Comparison of ENCODE assay signal across 8 mouse cellular contexts in genomic region chr11:82890342-82890762, GRCm38 (mm10). TPM values are rescaled to one million over a fixed set of nuclear protein-coding genes. Genes with fewer than 3 reads are reported as not detected.
A peak's percentile ranks its signal among the peaks of the same experiment; 100 is the strongest.
DNase-seq lines count a peak whose midpoint lies in the region; ATAC-seq and TF ChIP-seq lines count a peak whose summit lies in the region.

Gene Rad51d, minus strand, starts transcription at chr11:82890614.

- H3K27ac ChIP-seq in ES-E14 (ENCODE audit: insufficient read depth, low read depth, low read length, poor library complexity, severe bottlenecking), result no peak within 1 kb of the TSS
- peak within 1 kb of the TSS; percentile 20; the same call in 1 of the 2 replicates for H3K27ac ChIP-seq in forebrain, embryonic 16.5 days (ENCODE audit: low read length)
- peak within 1 kb of the TSS; percentile 90 for H3K27ac ChIP-seq in layer of hippocampus, adult 2 months
- peak within 1 kb of the TSS; percentile 70; the same call in 1 of the 2 replicates for H3K27ac ChIP-seq in lung, embryonic 14.5 days (ENCODE audit: low read depth)
- H3K27ac ChIP-seq in olfactory bulb, adult 2 months (ENCODE audit: insufficient read depth, low read depth, low read length), result 0 out of 2 replicates have a peak within 1 kb of the TSS, but pooled peaks have one; percentile 16
- peak within 1 kb of the TSS; percentile 63 for H3K27ac ChIP-seq in thymus, adult 2 months (ENCODE audit: control insufficient read depth, insufficient read depth, low read length)

- intact Hi-C loops in heart, postnatal 36 days (cut with DNase I), result loop anchor here (1.0 to 2.0 kb wide), 4 partner anchors 72 to 655 kb away; no protein-coding TSS in a partner anchor

- WGBS in forebrain, embryonic 16.5 days, result under 1% methylated on average over 26 of the region's 26 CpGs
- WGBS in lung, embryonic 14.5 days, result under 1% methylated on average over 26 of the region's 26 CpGs
- under 1% methylated on average over 26 of the region's 26 CpGs for WGBS in olfactory bulb, adult 2 months
- under 1% methylated on average over 26 of the region's 26 CpGs for WGBS in thymus, adult 2 months

- peak within 1 kb of the TSS; percentile 75 for H3K9ac ChIP-seq in ES-E14 (ENCODE audit: insufficient read depth, low read depth, low read length, poor library complexity, severe bottlenecking)
- H3K9ac ChIP-seq in forebrain, embryonic 16.5 days (replicated peaks; ENCODE audit: low read depth, low read length), result peak within 1 kb of the TSS; percentile 79
- H3K9ac ChIP-seq in lung, embryonic 14.5 days, result peak within 1 kb of the TSS; percentile 73

- in situ Hi-C loops in ES-E14 (cut with MboI; ENCODE audit: low sequenced_read_pairs in 2 of 2, unreplicated experiment in 2 of 2), result loop anchor here in 1 of 2 experiments (25.0 kb wide), 1 partner anchor 653 kb away; no protein-coding TSS in a partner anchor

- peak; percentile 31; the same call in 1 of the 2 replicates for TF ChIP-seq POLR2A in olfactory bulb, adult 2 months (IDR thresholded peaks at IDR 0.05; ENCODE audit: insufficient read depth, low read depth, low read length)
- peak; percentile 75; the same call in 1 of the 2 replicates for TF ChIP-seq POLR2A in thymus, adult 2 months (IDR thresholded peaks at IDR 0.05; ENCODE audit: control insufficient read depth, extremely low read depth, insufficient read depth, low read length, poor library complexity)

- H3K9me3 ChIP-seq in ES-E14 (ENCODE audit: control insufficient read depth, insufficient read depth, low read depth, low read length), result no peaks in the 10 kb centered on the region
- no peaks in the 10 kb centered on the region for H3K9me3 ChIP-seq in forebrain, embryonic 16.5 days (ENCODE audit: control insufficient read depth, low read length)
- no peaks in the 10 kb centered on the region for H3K9me3 ChIP-seq in lung, embryonic 14.5 days (ENCODE audit: low read depth, low read length)

- peak within 1 kb of the TSS; percentile 71 to 90 for H3K4me3 ChIP-seq in ES-E14 (ENCODE audit: insufficient read depth in 1 of 2, low read depth in 1 of 2, low read length in 2 of 2, poor library complexity in 1 of 2, severe bottlenecking in 1 of 2)
- peak within 1 kb of the TSS; percentile 84 for H3K4me3 ChIP-seq in forebrain, embryonic 16.5 days (replicated peaks; ENCODE audit: low read length)
- H3K4me3 ChIP-seq in layer of hippocampus, adult 2 months, result peak within 1 kb of the TSS; percentile 94
- peak within 1 kb of the TSS; percentile 67 for H3K4me3 ChIP-seq in lung, embryonic 14.5 days (ENCODE audit: low read depth, low read length)
- H3K4me3 ChIP-seq in olfactory bulb, adult 2 months (ENCODE audit: insufficient read depth, low read depth, low read length), result peak within 1 kb of the TSS; percentile 88
- H3K4me3 ChIP-seq in thymus, adult 2 months (ENCODE audit: control insufficient read depth, insufficient read depth, low read length), result peak within 1 kb of the TSS; percentile 88

- H3K36me3 ChIP-seq in ES-E14 (ENCODE audit: control insufficient read depth, insufficient read depth, low read length, poor library complexity, severe bottlenecking), result no peaks in the 10 kb centered on the region
- H3K36me3 ChIP-seq in forebrain, embryonic 16.5 days (ENCODE audit: control insufficient read depth, insufficient read depth), result no peaks in the 10 kb centered on the region
- H3K36me3 ChIP-seq in lung, embryonic 14.5 days (ENCODE audit: insufficient read depth), result no peaks in the 10 kb centered on the region
- no peaks in the 10 kb centered on the region for H3K36me3 ChIP-seq in thymus, adult 2 months (ENCODE audit: control insufficient read depth, insufficient read depth, low read length)

- H3K27me3 ChIP-seq in forebrain, embryonic 16.5 days (replicated peaks; ENCODE audit: control insufficient read depth, insufficient read depth, low read length), result no peaks in the 10 kb centered on the region
- H3K27me3 ChIP-seq in lung, embryonic 14.5 days (ENCODE audit: insufficient read depth, low read length), result no peaks in the 10 kb centered on the region
- H3K27me3 ChIP-seq in thymus, adult 2 months (ENCODE audit: control insufficient read depth, insufficient read depth, low read length), result no peaks in the 10 kb centered on the region

- H3K4me1 ChIP-seq in ES-E14 (ENCODE audit: control insufficient read depth in 2 of 2, insufficient read depth in 2 of 2, low read length in 2 of 2, poor library complexity in 1 of 2), result peaks cover 0 to 4% of the 10 kb centered on the region in 2 experiments; a peak in 1 of 4 replicates
- H3K4me1 ChIP-seq in forebrain, embryonic 16.5 days (replicated peaks; ENCODE audit: control insufficient read depth, insufficient read depth, low read length), result peaks cover 24% of the 10 kb centered on the region
- H3K4me1 ChIP-seq in lung, embryonic 14.5 days (ENCODE audit: insufficient read depth), result peaks cover 5% of the 10 kb centered on the region
- H3K4me1 ChIP-seq in olfactory bulb, adult 2 months (ENCODE audit: control insufficient read depth, insufficient read depth, low read length), result peaks cover 18% of the 10 kb centered on the region
- peaks cover 19% of the 10 kb centered on the region for H3K4me1 ChIP-seq in thymus, adult 2 months (replicated peaks; ENCODE audit: control insufficient read depth, insufficient read depth, low read length)

- TF ChIP-seq CTCF in layer of hippocampus, adult 2 months (conservative IDR thresholded peaks at IDR 0.05), result peak; percentile 82
- TF ChIP-seq CTCF in lung, embryonic 14.5 days (IDR thresholded peaks at IDR 0.05; ENCODE audit: low read depth), result peak; percentile 92
- peak; percentile 92 for TF ChIP-seq CTCF in olfactory bulb, adult 2 months (IDR thresholded peaks at IDR 0.05; ENCODE audit: insufficient read depth, low read depth, low read length)
- peak; percentile 94 for TF ChIP-seq CTCF in thymus, adult 2 months (IDR thresholded peaks at IDR 0.05; ENCODE audit: borderline replicate concordance, control insufficient read depth, extremely low read depth, insufficient read depth, low read length, poor library complexity)

- peak; percentile 89 for ATAC-seq in forebrain, embryonic 16.5 days
- peak; percentile 91 for ATAC-seq in lung, embryonic 14.5 days (ENCODE audit: insufficient read depth)

- DNase-seq in ES-E14 (ENCODE audit: low read depth, low spot score), result peak; percentile 96
- DNase-seq in cerebellum, adult 11-12 months, result peak; percentile 93
- peak; percentile 93 to 95 for DNase-seq in heart, postnatal 36 days
- peak; percentile 88 to 96 for DNase-seq in layer of hippocampus, adult 2 months (ENCODE audit: low spot score in 2 of 2)
- peak; percentile 97 for DNase-seq in lung, embryonic 14.5 days
- DNase-seq in thymus, adult 2 months, result peak; percentile 96

- peak within 1 kb of the TSS; percentile 94 for H3K4me2 ChIP-seq in forebrain, embryonic 16.5 days (ENCODE audit: low read length)
- H3K4me2 ChIP-seq in lung, embryonic 14.5 days, result peak within 1 kb of the TSS; percentile 91

TF ChIP-seq in ES-E14, 5 proteins besides CTCF, POLR2A, EP300 and RAD21:
- TF ChIP-seq CHD2 (IDR thresholded peaks at IDR 0.05; ENCODE audit: low read depth, low read length) (no peak), ZC3H11A (IDR thresholded peaks at IDR 0.05; ENCODE audit: borderline replicate concordance, low read depth, low read length) (peak; percentile 82)

RNA-seq across cellular contexts. Expression of gene Rad51d, which starts in this region (rescaled TPM):
- 8.2 and 9.1 TPM in 2 replicates for total RNA-seq in ES-E14 (2012; rRNA removed)
- 13.5 and 15.2 TPM in 2 replicates for polyA plus RNA-seq in forebrain, embryonic 16.5 days (2015; fragmentation: Nextera tagmentation; extraction: Ambion mirVana)
- 10 to 100 TPM in 1 of 2 experiments, 1 to 10 TPM in 1; 9.0 to 10.6 TPM for total RNA-seq in heart, postnatal 36 days (2021)
- total RNA-seq in layer of hippocampus, adult 2 months (2021), result 10 to 100 TPM; 15.1 to 16.4 TPM
- 13.5 and 14.5 TPM in 2 replicates for polyA plus RNA-seq in lung, embryonic 14.5 days (2014; fragmentation: Nextera tagmentation; extraction: Ambion mirVana)
- not detected in 2 replicates for polyA plus RNA-seq in olfactory bulb, adult 2 months (2012; ENCODE audit: insufficient read depth, insufficient read length, low replicate concordance, missing spikeins)
- 22.0 and 22.6 TPM in 2 replicates for polyA plus RNA-seq in thymus, adult 2 months (2012; rRNA removed)
